Mouse (Mus musculus) C2C12 (cell line): ENCODE data around the gene Zic2.

ENCODE experiments used
- CEBPB ChIP-seq: IDR thresholded peaks from one replicate; pipeline ENCODE4 v1.6.1; 2011; ENCODE audit warnings: low read depth, mild to moderate bottlenecking, control low read depth, moderate library complexity
- CTCF ChIP-seq: IDR thresholded peaks from one replicate; pipeline ENCODE4 v1.5.1; 2011; ENCODE audit not compliant: control insufficient read depth, insufficient read depth, insufficient read length
- FOSL1 ChIP-seq: IDR thresholded peaks from one replicate; pipeline ENCODE4 v1.8.0; 2011; ENCODE audit warnings: mild to moderate bottlenecking, low read length; ENCODE audit not compliant: poor library complexity, insufficient read depth, severe bottlenecking
- MAX ChIP-seq: IDR thresholded peaks from one replicate; pipeline ENCODE4 v1.6.1; 2011; ENCODE audit warnings: mild to moderate bottlenecking, control low read depth
- MYOG ChIP-seq: IDR thresholded peaks from one replicate; pipeline ENCODE4 v1.6.1; 2011; ENCODE audit not compliant: control insufficient read depth, insufficient read length; ENCODE audit errors: extremely low read depth
- USF1 ChIP-seq: IDR thresholded peaks from one replicate; pipeline ENCODE4 v1.6.1; 2011; ENCODE audit warnings: low read depth, mild to moderate bottlenecking, control low read depth, moderate library complexity

- no peak for TF ChIP-seq MYOG
- no peak for TF ChIP-seq CTCF
- no peak for TF ChIP-seq FOSL1
- no peak for TF ChIP-seq MAX
- no peak for TF ChIP-seq CEBPB
- no peak for TF ChIP-seq USF1
These were observed 15.0 kb upstream of the Zic2 start for GRCm38 (mm10) chr14:122460226-122460625.
